Mouse (Mus musculus) neural tube, embryonic 15.5 days (tissue): ENCODE data around the gene Banp. TPM values are rescaled to one million over a fixed set of nuclear protein-coding genes. Genes with fewer than 3 reads are reported as not detected.

ENCODE experiments used
- ATAC-seq: fragments of 200-750 bp; cut with Nextera tagmentation; 2 replicates; pipeline ENCODE4 v1.8.0; 2017; ENCODE audit warnings: mild to moderate bottlenecking, moderate TSS enrichment, moderate library complexity; ENCODE audit not compliant: low FRiP score
- H3K27ac ChIP-seq: fragments of 300-500 bp; sonication (generic); replicated peaks from 2 replicates; pipeline ENCODE4 v1.5.1; 2015; ENCODE audit warnings: mild to moderate bottlenecking, inconsistent platforms
- H3K27me3 ChIP-seq: fragments of 300-500 bp; sonication (generic); replicated peaks from 2 replicates; pipeline ENCODE4 v1.6.1; 2015; ENCODE audit warnings: inconsistent platforms
- H3K36me3 ChIP-seq: fragments of 300-500 bp; sonication (generic); 2 replicates; pipeline ENCODE4 v1.6.1; 2015; ENCODE audit warnings: inconsistent platforms
- H3K4me1 ChIP-seq: fragments of 300-500 bp; sonication (generic); 2 replicates; pipeline ENCODE4 v1.6.1; 2015; ENCODE audit warnings: inconsistent platforms
- H3K4me2 ChIP-seq: fragments of 300-500 bp; sonication (generic); 2 replicates; pipeline ENCODE4 v1.6.1; 2015; ENCODE audit warnings: inconsistent platforms, mild to moderate bottlenecking, moderate library complexity
- H3K4me3 ChIP-seq: fragments of 300-500 bp; sonication (generic); replicated peaks from 2 replicates; pipeline ENCODE4 v1.5.1; 2015; ENCODE audit warnings: mild to moderate bottlenecking, inconsistent platforms
- H3K9ac ChIP-seq: fragments of 300-500 bp; sonication (generic); replicated peaks from 2 replicates; pipeline ENCODE4 v1.6.1; 2015; ENCODE audit warnings: mild to moderate bottlenecking, inconsistent platforms
- H3K9me3 ChIP-seq: fragments of 300-500 bp; sonication (generic); replicated peaks from 2 replicates; pipeline ENCODE4 v1.6.1; 2016; ENCODE audit warnings: inconsistent platforms
- WGBS: fragments of 180-500 bp; shearing (Covaris S2); methylation state at CpG from one replicate; pipeline ENCODE4 v1.1.7; 2015; ENCODE audit warnings: mixed read lengths; 5-methylcytosine and 5-hydroxymethylcytosine counted together
- polyA plus RNA-seq: library from polyadenylated mRNA; unstranded; fragments of >200 nt; fragmentation: Nextera tagmentation; extraction: Ambion mirVana; gene quantifications from 2 replicates; pipeline ENCODE4 v1.2.1, GENCODE M21; 2015

Banp gene
- polyA plus RNA-seq, 1 experiment from 2014 or later = 52.8 TPM

GRCm38 (mm10) chr8:121952800-121953199 lies 3.2 kb downstream of the Banp start:
- no peak overlapping the region for H3K9ac ChIP-seq
- peak overlapping the region; percentile 82 for H3K4me2 ChIP-seq
- no peak overlapping the region for H3K27ac ChIP-seq
- WGBS = 86% methylated on average over 7 of the region's 7 CpGs
- H3K4me1 ChIP-seq = peaks cover 46% of the 10 kb centered on the region
- H3K9me3 ChIP-seq = no peaks in the 10 kb centered on the region
- ATAC-seq = no peak
- no peaks in the 10 kb centered on the region for H3K27me3 ChIP-seq
- H3K4me3 ChIP-seq = peak overlapping the region; percentile 7; the same call in 1 of the 2 replicates
- H3K36me3 ChIP-seq = no peaks in the 10 kb centered on the region; the same call in 1 of the 2 replicates

GRCm38 (mm10) chr8:121953821-121954545 lies 4.4 kb downstream of the Banp start:
- H3K9ac ChIP-seq = no peak overlapping the region
- no peak overlapping the region for H3K4me3 ChIP-seq
- no peak overlapping the region for H3K27ac ChIP-seq
- ATAC-seq = no peak
- H3K27me3 ChIP-seq = no peaks in the 10 kb centered on the region
- H3K9me3 ChIP-seq = no peaks in the 10 kb centered on the region
- peaks cover 35% of the 10 kb centered on the region for H3K4me1 ChIP-seq
- 59% methylated on average over 3 of the region's 3 CpGs for WGBS
- no peaks in the 10 kb centered on the region; the same call in 1 of the 2 replicates for H3K36me3 ChIP-seq
- H3K4me2 ChIP-seq = no peak overlapping the region

DNA sequence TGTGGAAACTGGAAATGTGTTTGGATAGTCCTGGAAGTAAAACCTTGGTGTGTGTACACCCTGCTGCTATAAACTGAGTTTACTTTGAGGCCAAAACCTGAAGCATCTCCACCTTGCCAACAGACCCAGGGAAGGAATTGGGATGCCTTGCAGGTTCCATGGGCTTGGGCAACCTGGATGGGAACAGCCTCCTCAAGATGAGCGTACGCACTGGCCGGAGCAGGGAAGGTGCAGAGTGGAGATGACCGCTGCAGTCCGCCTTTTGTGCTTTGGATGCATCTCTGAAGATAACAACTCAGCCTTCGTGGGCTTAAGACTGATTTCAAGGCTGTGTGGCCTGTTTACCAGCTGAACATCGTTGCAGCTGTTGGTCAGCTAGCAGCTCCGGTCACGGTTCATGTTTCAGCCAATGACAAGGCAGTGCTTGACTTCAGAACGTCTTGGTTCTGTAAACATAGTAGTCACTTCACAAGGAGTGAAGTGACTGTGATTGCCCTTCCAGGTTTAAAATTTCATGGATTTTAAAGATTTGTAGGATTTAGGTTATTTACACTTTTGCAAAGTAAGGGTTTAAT lies 5.5 kb downstream of the Banp start:
- Histone ChIP-seq H3K27me3 (no peaks in the 10 kb centered on the region), H3K27ac (no peak overlapping the region), H3K36me3 (no peaks in the 10 kb centered on the region; the same call in 1 of the 2 replicates), H3K4me1 (peaks cover 30% of the 10 kb centered on the region), H3K4me2 (no peak overlapping the region), H3K9ac (no peak overlapping the region), H3K4me3 (no peak overlapping the region), H3K9me3 (no peaks in the 10 kb centered on the region)
- ATAC-seq = no peak
- 82% methylated on average over 10 of the region's 10 CpGs for WGBS

- Histone ChIP-seq H3K4me3 (no peak overlapping the region), H3K9ac (no peak overlapping the region), H3K4me1 (peaks cover 30% of the 10 kb centered on the region), H3K27me3 (no peaks in the 10 kb centered on the region), H3K9me3 (no peaks in the 10 kb centered on the region), H3K27ac (no peak overlapping the region), H3K36me3 (no peaks in the 10 kb centered on the region; the same call in 1 of the 2 replicates), H3K4me2 (no peak overlapping the region)
- no peak for ATAC-seq
- WGBS = 83% methylated on average over 1 of the region's 1 CpGs
Observed at GRCm38 (mm10) chr8:121955825-121956500, 6.4 kb downstream of the Banp start.

DNA sequence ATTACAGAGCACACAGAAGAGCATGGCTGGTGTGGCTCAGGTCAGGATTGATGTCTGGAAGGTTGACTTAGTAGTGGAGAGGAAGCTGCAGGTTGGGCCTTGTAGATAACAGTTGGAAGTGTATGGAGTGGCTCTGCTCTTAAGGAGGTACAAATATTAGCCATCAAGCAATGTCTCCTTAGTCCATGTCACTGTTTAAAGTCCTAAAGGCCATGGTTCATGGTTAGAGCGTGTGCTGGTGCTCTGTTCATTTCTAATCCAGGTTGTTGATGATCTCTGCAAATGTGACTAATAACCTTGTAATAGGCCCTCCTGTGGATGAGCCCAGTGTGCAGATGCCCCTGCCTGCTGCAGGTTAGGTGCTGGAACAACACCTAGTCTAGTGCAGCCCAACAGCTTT lies 8.8 kb downstream of the Banp start:
- Histone ChIP-seq H3K9me3 (no peaks in the 10 kb centered on the region), H3K27ac (no peak overlapping the region), H3K4me2 (no peak overlapping the region), H3K27me3 (no peaks in the 10 kb centered on the region), H3K4me3 (no peak overlapping the region), H3K9ac (no peak overlapping the region), H3K4me1 (peaks cover 10% of the 10 kb centered on the region), H3K36me3 (no peaks in the 10 kb centered on the region; the same call in 1 of the 2 replicates)
- no peak for ATAC-seq
- WGBS = 90% methylated on average over 1 of the region's 1 CpGs

- 86% methylated on average over 3 of the region's 3 CpGs for WGBS
- Histone ChIP-seq H3K27ac (no peak overlapping the region), H3K27me3 (no peaks in the 10 kb centered on the region), H3K4me2 (no peak overlapping the region), H3K9me3 (no peaks in the 10 kb centered on the region), H3K4me1 (peaks cover 39% of the 10 kb centered on the region), H3K9ac (no peak overlapping the region), H3K36me3 (no peaks in the 10 kb centered on the region), H3K4me3 (no peak overlapping the region)
- no peak for ATAC-seq
Observed at GRCm38 (mm10) chr8:121962892-121963291, 13.3 kb downstream of the Banp start.

DNA sequence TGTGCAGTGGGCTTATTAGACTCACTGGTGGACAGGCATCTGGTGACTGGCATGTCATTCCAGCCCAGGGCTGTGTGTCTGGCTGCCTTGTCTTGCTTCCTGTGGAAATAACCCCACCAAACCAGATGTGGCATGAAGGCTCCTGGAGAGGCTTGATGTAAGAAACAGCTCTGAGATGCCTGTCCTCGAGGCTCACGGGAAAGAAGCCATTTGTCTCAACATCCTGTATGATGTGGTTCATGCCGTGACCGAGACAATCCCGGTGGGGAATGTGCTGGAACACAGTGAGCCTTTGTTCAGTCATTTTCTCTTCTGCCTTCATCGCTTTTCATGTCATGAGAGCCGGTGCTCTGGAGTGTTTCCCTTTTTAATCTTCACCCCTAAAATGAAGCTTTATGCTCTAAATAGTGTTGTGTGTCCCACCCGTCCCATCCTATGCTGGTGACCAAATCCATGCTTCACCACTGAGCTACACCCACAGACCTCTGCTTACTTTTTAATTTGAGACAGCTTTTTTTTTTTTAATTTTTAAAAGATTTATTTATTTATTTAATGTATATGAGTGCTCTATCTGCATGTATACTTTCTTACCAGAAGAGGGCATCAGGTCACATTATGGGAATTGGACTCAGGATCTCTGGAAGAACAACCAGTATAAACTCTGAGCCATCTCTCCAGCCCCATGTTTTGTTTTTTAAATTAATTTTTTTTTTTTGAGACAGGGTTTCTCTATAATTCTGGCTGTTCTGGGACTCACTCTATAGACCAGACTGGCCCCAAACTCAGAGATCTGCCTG lies 15.4 kb downstream of the Banp start:
- H3K27ac ChIP-seq = no peak overlapping the region; the same call in 1 of the 2 replicates
- H3K27me3 ChIP-seq = no peaks in the 10 kb centered on the region
- no peaks in the 10 kb centered on the region for H3K36me3 ChIP-seq
- H3K4me2 ChIP-seq = no peak overlapping the region
- no peak overlapping the region for H3K4me3 ChIP-seq
- WGBS = 58% methylated on average over 8 of the region's 8 CpGs
- no peak overlapping the region for H3K9ac ChIP-seq
- peaks cover 51% of the 10 kb centered on the region for H3K4me1 ChIP-seq
- no peaks in the 10 kb centered on the region for H3K9me3 ChIP-seq
- ATAC-seq = no peak

- H3K9ac ChIP-seq = no peak overlapping the region
- no peak overlapping the region for H3K4me2 ChIP-seq
- H3K27ac ChIP-seq = peak overlapping the region; percentile 70
- no peaks in the 10 kb centered on the region for H3K27me3 ChIP-seq
- 48% methylated on average over 5 of the region's 5 CpGs for WGBS
- no peak overlapping the region for H3K4me3 ChIP-seq
- ATAC-seq = 0 out of 2 replicates have a peak, but pooled peaks have one; percentile 21
- no peaks in the 10 kb centered on the region for H3K9me3 ChIP-seq
- H3K4me1 ChIP-seq = peaks cover 56% of the 10 kb centered on the region
- no peaks in the 10 kb centered on the region for H3K36me3 ChIP-seq
Observed at GRCm38 (mm10) chr8:121966110-121966509, 16.6 kb downstream of the Banp start.

DNA sequence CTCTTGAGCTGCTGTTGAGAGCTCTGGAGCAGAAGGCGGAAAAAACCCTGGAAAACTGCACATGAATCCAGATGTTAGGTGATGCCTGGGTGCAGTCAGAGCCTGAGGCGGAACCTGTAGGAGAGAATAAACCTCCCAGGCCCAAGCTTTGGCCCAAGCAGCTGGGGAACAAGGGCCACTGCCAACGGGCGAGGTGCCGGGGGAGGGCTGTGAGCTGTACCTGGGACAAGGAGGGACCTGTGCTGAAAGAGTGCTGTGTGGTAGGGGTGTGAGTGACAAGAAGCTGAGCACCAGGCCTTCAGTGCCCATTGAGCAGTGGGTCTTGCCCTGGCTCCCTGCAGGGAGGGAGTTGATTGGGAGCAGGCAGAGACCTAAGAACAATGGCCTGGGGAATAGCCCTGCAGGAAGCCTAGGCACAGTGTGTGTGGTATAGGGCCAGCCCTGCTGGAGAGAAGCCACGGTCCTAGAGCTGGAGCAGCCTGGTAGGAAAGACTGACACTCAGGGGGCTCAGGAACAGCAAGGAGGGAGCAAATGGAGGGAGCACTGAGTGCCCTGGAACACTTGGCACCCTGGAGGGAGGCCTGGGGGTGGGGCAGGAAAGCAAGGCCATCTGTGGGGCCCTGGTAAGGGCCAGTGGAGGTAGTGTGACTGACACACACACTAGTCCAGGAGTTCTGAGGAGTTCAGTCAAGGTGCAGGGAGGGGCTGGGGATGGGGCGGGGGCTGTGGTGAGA lies 17.3 kb downstream of the Banp start:
- Histone ChIP-seq H3K9ac (no peak overlapping the region), H3K27me3 (no peaks in the 10 kb centered on the region), H3K36me3 (no peaks in the 10 kb centered on the region), H3K9me3 (no peaks in the 10 kb centered on the region), H3K4me1 (peaks cover 63% of the 10 kb centered on the region), H3K4me2 (no peak overlapping the region), H3K27ac (peak overlapping the region; percentile 70), H3K4me3 (no peak overlapping the region)
- peak; percentile 46; the same call in 1 of the 2 replicates for ATAC-seq
- 39% methylated on average over 7 of the region's 7 CpGs for WGBS

GRCm38 (mm10) chr8:121967977-121968376 lies 18.4 kb downstream of the Banp start:
- no peaks in the 10 kb centered on the region for H3K36me3 ChIP-seq
- no peaks in the 10 kb centered on the region for H3K27me3 ChIP-seq
- 0 out of 2 replicates have a peak overlapping the region, but pooled peaks have one; percentile 6 for H3K4me2 ChIP-seq
- H3K9ac ChIP-seq = 0 out of 2 replicates have a peak overlapping the region, but pooled peaks have one; percentile 14
- peak overlapping the region; percentile 70 for H3K27ac ChIP-seq
- no peak for ATAC-seq
- H3K4me3 ChIP-seq = no peak overlapping the region
- H3K9me3 ChIP-seq = no peaks in the 10 kb centered on the region
- WGBS = 10% methylated on average over 4 of the region's 4 CpGs
- H3K4me1 ChIP-seq = peaks cover 63% of the 10 kb centered on the region

DNA sequence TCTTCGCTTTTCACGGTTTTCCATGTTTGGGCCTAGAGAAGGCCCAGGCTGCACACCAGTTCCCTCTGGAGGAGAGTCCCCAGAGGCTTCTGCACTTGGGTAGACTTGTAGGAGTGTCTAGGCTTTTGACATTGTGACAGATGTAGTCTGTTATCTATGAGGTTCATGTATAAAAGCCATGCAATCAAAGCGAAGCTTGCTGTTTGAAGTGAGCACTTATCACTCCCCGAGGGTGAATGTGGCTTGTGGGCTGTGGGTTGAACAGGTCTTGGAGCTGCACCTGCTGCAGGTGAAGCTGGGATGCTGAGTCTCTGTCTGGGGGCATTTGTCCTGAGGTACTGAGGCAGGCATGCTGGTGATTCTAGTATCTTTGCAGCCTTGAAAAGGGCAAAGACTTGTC lies 19.0 kb downstream of the Banp start:
- no peak overlapping the region for H3K9ac ChIP-seq
- no peak overlapping the region for H3K4me3 ChIP-seq
- peak overlapping the region; percentile 70 for H3K27ac ChIP-seq
- WGBS = 53% methylated on average over 4 of the region's 4 CpGs
- H3K27me3 ChIP-seq = no peaks in the 10 kb centered on the region
- H3K36me3 ChIP-seq = no peaks in the 10 kb centered on the region
- 0 out of 2 replicates have a peak overlapping the region, but pooled peaks have one; percentile 6 for H3K4me2 ChIP-seq
- no peak for ATAC-seq
- peaks cover 61% of the 10 kb centered on the region for H3K4me1 ChIP-seq
- H3K9me3 ChIP-seq = no peaks in the 10 kb centered on the region
